Mouse (Mus musculus) limb, embryonic 14.5 days (tissue): ENCODE measurements around the gene Prmt9. TPM values are rescaled to one million over a fixed set of nuclear protein-coding genes. Genes with fewer than 3 reads are reported as not detected.
A peak's percentile ranks its signal among the peaks of the same experiment; 100 is the strongest.

Experiments
- ATAC-seq: fragments of 200-750 bp; cut with Nextera tagmentation; 2 replicates; pipeline ENCODE4 v1.8.0; 2017; ENCODE audit warnings: low read depth, moderate number of reproducible peaks, moderate TSS enrichment; ENCODE audit not compliant: low FRiP score
- DNase-seq: peaks from one replicate; pipeline ENCODE4 v3.0.0-alpha.2; 2015; ENCODE audit warnings: low spot score
- H3K27ac ChIP-seq: fragments of 300-500 bp; sonication (generic); replicated peaks from 2 replicates; pipeline ENCODE4 v1.5.1; 2014; ENCODE audit warnings: low read depth, mild to moderate bottlenecking, low read length, moderate library complexity, mixed read lengths
- H3K27me3 ChIP-seq: fragments of 300-500 bp; sonication (generic); 2 replicates; pipeline ENCODE4 v1.6.1; 2014; ENCODE audit warnings: low read length, mixed read lengths; ENCODE audit not compliant: control insufficient read depth, insufficient read depth
- H3K36me3 ChIP-seq: fragments of 300-500 bp; sonication (generic); 2 replicates; pipeline ENCODE4 v1.6.1; 2014; ENCODE audit warnings: mild to moderate bottlenecking, low read length, moderate library complexity, mixed read lengths; ENCODE audit not compliant: control insufficient read depth, insufficient read depth
- H3K4me1 ChIP-seq: fragments of 300-500 bp; sonication (generic); 2 replicates; pipeline ENCODE4 v1.6.1; 2014; ENCODE audit warnings: antibody characterized with exemption, low read length, mixed read lengths; ENCODE audit not compliant: control insufficient read depth, insufficient read depth
- H3K4me2 ChIP-seq: fragments of 300-500 bp; sonication (generic); replicated peaks from 2 replicates; pipeline ENCODE4 v1.6.1; 2014; ENCODE audit warnings: low read depth, mild to moderate bottlenecking, low read length, moderate library complexity; ENCODE audit not compliant: severe bottlenecking
- H3K4me3 ChIP-seq: fragments of 300-500 bp; sonication (generic); replicated peaks from 2 replicates; pipeline ENCODE4 v1.5.1; 2014; ENCODE audit warnings: low read length
- H3K9ac ChIP-seq: fragments of 300-500 bp; sonication (generic); 2 replicates; pipeline ENCODE4 v1.6.1; 2014; ENCODE audit warnings: mild to moderate bottlenecking, low read depth, low read length, moderate library complexity; ENCODE audit not compliant: severe bottlenecking
- H3K9me3 ChIP-seq: fragments of 300-500 bp; sonication (generic); 2 replicates; pipeline ENCODE4 v1.6.1; 2016; ENCODE audit warnings: low read length; ENCODE audit not compliant: control insufficient read depth
- POLR2A ChIP-seq: fragments of 200-500 bp; IDR thresholded peaks from 2 replicates; pipeline ENCODE4 v1.8.0; 2012; ENCODE audit warnings: inconsistent platforms, mild to moderate bottlenecking, moderate library complexity, borderline replicate concordance; ENCODE audit not compliant: insufficient read depth, insufficient read length; ENCODE audit errors: extremely low read depth
- WGBS: fragments of 180-500 bp; shearing (Covaris S2); extraction: QIAGEN DNeasy Blood & Tissue Kit; methylation state at CpG from one replicate; pipeline ENCODE4 v1.1.7; 2014; 5-methylcytosine and 5-hydroxymethylcytosine counted together
- polyA plus RNA-seq, 2 experiments: library from polyadenylated mRNA; depleted of rRNA in 1 of 2; stranded (reverse) in 1 of 2; unstranded in 1 of 2; fragments of >200 nt; fragmentation: Nextera tagmentation in 1 of 2; extraction: Ambion mirVana in 1 of 2; gene quantifications; 2 replicates each; pipeline versions ENCODE4 v1.2.1 to v1.2.3; 2012 to 2014

Gene Prmt9
- 16.2 and 17.2 TPM in 2 replicates for polyA plus RNA-seq (2012; rRNA removed)
- 20.4 and 22.0 TPM in 2 replicates for polyA plus RNA-seq (2014; fragmentation: Nextera tagmentation; extraction: Ambion mirVana)

DNA sequence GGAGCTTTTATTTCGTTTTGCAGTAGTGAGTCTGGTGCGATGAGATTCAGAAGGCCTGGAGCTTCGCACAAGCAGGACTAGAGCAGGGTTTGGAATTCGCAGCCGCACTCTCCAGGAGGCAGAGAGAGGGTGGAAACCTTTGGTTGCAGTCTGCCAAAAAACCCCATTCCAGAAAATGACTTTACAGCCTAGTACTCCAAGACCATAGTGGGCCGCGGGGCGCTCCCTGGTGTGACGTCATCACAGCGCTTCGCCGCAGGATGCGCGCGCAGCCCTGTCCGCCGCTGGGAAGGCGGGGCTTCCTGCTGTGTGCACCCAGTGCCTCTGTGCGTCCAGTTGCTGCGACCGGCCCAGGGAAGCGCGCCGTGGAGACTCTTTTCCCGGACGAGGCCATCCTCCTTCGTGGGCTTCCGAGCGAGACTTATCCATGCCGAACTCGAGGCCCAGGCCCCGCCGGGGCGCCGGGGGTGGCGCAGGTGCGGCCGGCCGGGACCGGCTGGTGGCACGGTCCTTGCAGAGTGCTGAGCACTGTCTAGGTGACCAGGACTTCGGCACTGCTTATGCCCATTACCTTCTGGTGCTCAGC lies at the start of gene Prmt9:
Gene Prmt9 (plus strand): TSS at position 277 of the 586 bp plus-strand sequence.
- Histone ChIP-seq H3K9ac (peak within 1 kb of the TSS; percentile 86), H3K9me3 (no peaks in the 10 kb centered on the region), H3K36me3 (peaks cover 23% of the 10 kb centered on the region), H3K4me1 (no peaks in the 10 kb centered on the region), H3K4me3 (peak within 1 kb of the TSS; percentile 86), H3K27ac (peak within 1 kb of the TSS; percentile 87), H3K27me3 (no peaks in the 10 kb centered on the region), H3K4me2 (peak within 1 kb of the TSS; percentile 58)
- WGBS = 3% methylated on average over 42 of the region's 42 CpGs
- ATAC-seq (peak; percentile 97), DNase-seq (peak; percentile 89)
- peak; percentile 71; the same call in 1 of the 2 replicates for TF ChIP-seq POLR2A

DNA sequence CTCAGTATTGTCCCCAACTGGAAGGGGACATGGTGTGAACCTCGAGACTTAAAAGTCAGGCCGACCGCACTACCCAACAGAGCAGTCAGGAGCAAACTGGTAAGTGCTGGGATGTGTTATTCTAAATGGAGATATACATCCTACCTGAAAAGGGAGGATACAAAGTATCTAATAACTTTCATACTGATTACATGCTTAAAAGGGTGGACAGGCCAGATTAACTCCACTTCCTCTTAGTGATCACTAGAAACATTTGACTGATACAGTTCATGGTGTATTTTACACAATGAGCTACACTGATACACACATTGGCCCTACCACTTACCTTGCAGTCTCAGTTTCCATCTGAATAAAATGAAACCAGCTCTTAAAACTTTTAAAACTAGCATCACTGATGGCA lies 48.9 kb upstream of the Prmt9 start:
- no peak overlapping the region for H3K9ac ChIP-seq
- no peaks in the 10 kb centered on the region for H3K9me3 ChIP-seq
- no peak overlapping the region for H3K4me2 ChIP-seq
- no peak overlapping the region for H3K27ac ChIP-seq
- TF ChIP-seq POLR2A = no peak
- H3K4me3 ChIP-seq = no peak overlapping the region
- 90% methylated on average over 3 of the region's 3 CpGs for WGBS
- DNase-seq (no peak), ATAC-seq (no peak)
- H3K27me3 ChIP-seq = no peaks in the 10 kb centered on the region
- no peaks in the 10 kb centered on the region for H3K36me3 ChIP-seq
- H3K4me1 ChIP-seq = 0 out of 2 replicates have a peak, but pooled peaks cover 5% of the 10 kb centered on the region

DNA sequence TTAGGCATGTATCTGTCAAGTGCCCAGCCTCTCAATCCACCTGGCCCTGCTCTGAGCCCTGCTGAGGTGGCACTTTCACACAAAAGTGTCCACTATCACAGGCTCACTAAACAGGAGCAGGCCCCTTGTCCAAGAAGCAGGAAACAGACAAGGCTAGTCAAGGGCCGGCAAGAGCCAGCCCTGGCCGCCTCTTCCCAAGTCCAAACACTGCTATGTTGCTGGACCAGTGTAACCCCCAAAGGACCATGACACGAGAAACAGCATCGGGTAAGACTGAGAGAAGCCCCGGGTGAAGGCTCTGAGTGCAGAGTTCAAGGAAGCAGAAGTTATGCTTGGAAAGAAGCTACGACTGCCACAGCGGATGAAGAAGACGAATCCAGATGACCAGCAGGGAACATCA lies 48.1 kb upstream of the Prmt9 start:
- Histone ChIP-seq H3K27me3 (no peaks in the 10 kb centered on the region), H3K4me1 (0 out of 2 replicates have a peak, but pooled peaks cover 5% of the 10 kb centered on the region), H3K4me3 (no peak overlapping the region), H3K4me2 (no peak overlapping the region), H3K27ac (no peak overlapping the region), H3K9ac (no peak overlapping the region), H3K9me3 (no peaks in the 10 kb centered on the region), H3K36me3 (no peaks in the 10 kb centered on the region)
- WGBS = 85% methylated on average over 8 of the region's 8 CpGs
- no peak for TF ChIP-seq POLR2A
- no peak for DNase-seq
- no peak for ATAC-seq

DNA sequence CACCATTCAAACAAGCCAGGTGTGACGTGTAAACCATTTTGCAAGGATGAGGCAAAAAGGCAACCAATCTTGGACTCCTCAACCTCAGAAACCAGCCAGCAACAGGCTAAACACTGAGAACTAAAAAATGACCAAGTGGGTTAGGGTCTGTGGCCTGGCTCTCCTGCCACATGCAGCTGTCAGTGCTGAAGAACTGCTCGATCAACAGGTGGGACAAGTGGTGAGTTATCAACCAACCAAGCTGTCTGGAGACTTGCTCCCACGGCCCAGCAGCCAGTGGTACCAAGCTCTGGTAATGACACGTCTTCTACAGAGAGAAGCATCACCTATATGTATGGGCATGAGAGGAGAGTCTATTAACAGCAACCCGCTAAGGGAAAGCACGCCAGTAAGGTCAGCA lies 46.6 kb upstream of the Prmt9 start:
- peaks cover 14% of the 10 kb centered on the region for H3K4me1 ChIP-seq
- 83% methylated on average over 6 of the region's 6 CpGs for WGBS
- DNase-seq (no peak), ATAC-seq (no peak)
- H3K9ac ChIP-seq = no peak overlapping the region
- no peak overlapping the region for H3K27ac ChIP-seq
- H3K9me3 ChIP-seq = no peaks in the 10 kb centered on the region
- no peak overlapping the region for H3K4me2 ChIP-seq
- no peak for TF ChIP-seq POLR2A
- H3K36me3 ChIP-seq = no peaks in the 10 kb centered on the region
- H3K27me3 ChIP-seq = no peaks in the 10 kb centered on the region
- no peak overlapping the region for H3K4me3 ChIP-seq

DNA sequence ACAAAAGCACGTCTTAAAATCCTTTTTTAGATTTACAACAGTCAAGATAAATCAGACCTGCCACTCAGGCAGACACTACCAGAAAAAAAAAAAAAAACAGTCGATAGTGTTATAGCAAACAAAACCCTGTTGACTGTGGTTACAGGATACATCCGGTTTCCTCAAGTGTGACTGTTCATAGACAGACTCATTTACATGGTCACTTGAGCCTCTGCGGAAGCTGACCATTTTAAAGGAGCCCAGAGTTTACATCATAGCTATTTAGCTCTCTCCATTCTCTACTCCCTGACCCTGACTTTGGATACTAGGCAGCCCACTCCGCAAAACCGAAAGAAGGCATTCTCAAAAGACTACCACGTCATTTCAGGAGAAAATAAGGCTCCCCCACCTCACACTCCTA lies 42.7 kb upstream of the Prmt9 start:
- TF ChIP-seq POLR2A = no peak
- H3K4me3 ChIP-seq = no peak overlapping the region
- 59% methylated on average over 7 of the region's 7 CpGs for WGBS
- H3K27ac ChIP-seq = no peak overlapping the region
- peaks cover 15% of the 10 kb centered on the region for H3K4me1 ChIP-seq
- H3K36me3 ChIP-seq = no peaks in the 10 kb centered on the region
- DNase-seq (no peak), ATAC-seq (no peak)
- H3K27me3 ChIP-seq = no peaks in the 10 kb centered on the region
- H3K9me3 ChIP-seq = no peaks in the 10 kb centered on the region
- 0 out of 2 replicates have a peak overlapping the region, but pooled peaks have one; percentile 0 for H3K4me2 ChIP-seq
- H3K9ac ChIP-seq = no peak overlapping the region
